ENCODE assay signal across 10 mouse cellular contexts in genomic region chr17:13745373-13745772, GRCm38 (mm10). TPM values are rescaled to one million over a fixed set of nuclear protein-coding genes. Genes with fewer than 3 reads are reported as not detected.
A peak's percentile ranks its signal among the peaks of the same experiment; 100 is the strongest.
DNase-seq lines count a peak whose midpoint lies in the region; ATAC-seq lines count a peak whose summit lies in the region.
"Had no signal": no experiment of that assay in that cellular context is flagged by ENCODE, and none has a peak within 500 bp of the region (broad histone marks: within the 10 kb centered on the region; RNA-seq: fewer than 3 reads in every experiment).

No protein-coding gene starts in this region.

- H3K4me1 ChIP-seq in forebrain, embryonic 14.5 days (ENCODE audit: control insufficient read depth, insufficient read depth, low read length) = peaks cover 13% of the 10 kb centered on the region; the same call in 1 of the 2 replicates
- peaks cover 36% of the 10 kb centered on the region for H3K4me1 ChIP-seq in midbrain, embryonic 13.5 days (replicated peaks)

- no peaks in the 10 kb centered on the region for H3K27me3 ChIP-seq in forebrain, embryonic 14.5 days (replicated peaks; ENCODE audit: control insufficient read depth, insufficient read depth, low read length)
- H3K27me3 ChIP-seq in midbrain, embryonic 13.5 days = no peaks in the 10 kb centered on the region

- no peak overlapping the region for H3K4me2 ChIP-seq in forebrain, embryonic 14.5 days (ENCODE audit: low read length)
- no peak overlapping the region for H3K4me2 ChIP-seq in midbrain, embryonic 13.5 days (replicated peaks)

- ATAC-seq in cerebellum, adult (ENCODE audit: insufficient number of reproducible peaks, low FRiP score, low TSS enrichment) = 0 out of 2 replicates have a peak, but pooled peaks have one; percentile 26
- peak; percentile 65; the same call in 1 of the 2 replicates for ATAC-seq in forebrain, embryonic 14.5 days
- peak; percentile 81 for ATAC-seq in midbrain, embryonic 13.5 days

- H3K4me3 ChIP-seq in forebrain, embryonic 14.5 days (ENCODE audit: low read depth, low read length) = no peak overlapping the region
- no peak overlapping the region for H3K4me3 ChIP-seq in midbrain, embryonic 13.5 days (replicated peaks)

- DNase-seq in cerebellum, adult 9-10 months = no peak
- peak; percentile 35 for DNase-seq in kidney, adult 11 months
- no peak for DNase-seq in kidney, adult 18-20 months
- peak; percentile 45 for DNase-seq in forebrain, embryonic 14.5 days (ENCODE audit: low spot score)
- no peak for DNase-seq in spleen, postnatal 10 days (ENCODE audit: low spot score in 2 of 2)
- no peak for DNase-seq in adrenal gland, adult 2 months
- DNase-seq: thymus, postnatal 36 days had no signal

- WGBS in forebrain, embryonic 14.5 days = 46% methylated on average over 2 of the region's 2 CpGs
- 58% methylated on average over 2 of the region's 2 CpGs for WGBS in midbrain, embryonic 13.5 days

- H3K36me3 ChIP-seq in forebrain, embryonic 14.5 days (ENCODE audit: control insufficient read depth, insufficient read depth, low read length) = no peaks in the 10 kb centered on the region
- H3K36me3 ChIP-seq in midbrain, embryonic 13.5 days = no peaks in the 10 kb centered on the region

- H3K9ac ChIP-seq in forebrain, embryonic 14.5 days (ENCODE audit: low read length) = no peak overlapping the region
- H3K9ac ChIP-seq in midbrain, embryonic 13.5 days (replicated peaks) = no peak overlapping the region

- H3K27ac ChIP-seq in forebrain, embryonic 14.5 days (ENCODE audit: low read depth, low read length) = no peak overlapping the region
- H3K27ac ChIP-seq in midbrain, embryonic 13.5 days = peak overlapping the region; percentile 30; the same call in 1 of the 2 replicates

- H3K9me3 ChIP-seq in forebrain, embryonic 14.5 days (replicated peaks; ENCODE audit: control insufficient read depth, low read length) = no peaks in the 10 kb centered on the region
- H3K9me3 ChIP-seq in midbrain, embryonic 13.5 days = no peaks in the 10 kb centered on the region

RNA-seq across cellular contexts. Expression of gene Afdn, which starts 15.0 kb away (rescaled TPM):
- polyA plus RNA-seq in forebrain, embryonic 14.5 days (2014; fragmentation: Nextera tagmentation; extraction: Ambion mirVana) = 107 and 129 TPM in 2 replicates
- polyA plus RNA-seq in midbrain, embryonic 13.5 days (2015; fragmentation: Nextera tagmentation; extraction: Ambion mirVana) = 158 and 165 TPM in 2 replicates
- total RNA-seq in adrenal gland, adult 2 months (2021) = 10 to 100 TPM; 67.6 to 84.8 TPM
- polyA plus RNA-seq in adrenal gland, adult 2 months (2012; rRNA removed) = 18.9 and 19.5 TPM in 2 replicates

RNA-seq across cellular contexts. Expression of gene Tcte2, which starts 16.3 kb away (rescaled TPM):
- polyA plus RNA-seq in forebrain, embryonic 14.5 days (2014; fragmentation: Nextera tagmentation; extraction: Ambion mirVana) = 16.9 and 21.1 TPM in 2 replicates
- polyA plus RNA-seq in midbrain, embryonic 13.5 days (2015; fragmentation: Nextera tagmentation; extraction: Ambion mirVana) = 16.3 and 20.6 TPM in 2 replicates
- 1 to 10 TPM; 3.4 to 5.7 TPM for total RNA-seq in adrenal gland, adult 2 months (2021)
- polyA plus RNA-seq in adrenal gland, adult 2 months (2012; rRNA removed) = 0.90 and 1.9 TPM in 2 replicates
- total RNA-seq: megakaryocyte-erythroid progenitor cell, adult 5-6 weeks had no signal

Comparison
In these comparisons a context has a peak if more than half of its experiments do, and no peak if none do; other contexts are left out.
1. DNase-seq: peak in kidney, adult 11 months (single experiment) and forebrain, embryonic 14.5 days (single experiment); none in cerebellum, adult 9-10 months (single experiment), kidney, adult 18-20 months (single experiment), spleen, postnatal 10 days (0 of 2) and adrenal gland, adult 2 months (single experiment).
2. ATAC-seq: peak in every context shown above with its lines; median percentile 81 in midbrain, embryonic 13.5 days; 65 in forebrain, embryonic 14.5 days; 26 in cerebellum, adult.